ENCODE assay signal across 29 mouse cellular contexts in the genomic region with DNA sequence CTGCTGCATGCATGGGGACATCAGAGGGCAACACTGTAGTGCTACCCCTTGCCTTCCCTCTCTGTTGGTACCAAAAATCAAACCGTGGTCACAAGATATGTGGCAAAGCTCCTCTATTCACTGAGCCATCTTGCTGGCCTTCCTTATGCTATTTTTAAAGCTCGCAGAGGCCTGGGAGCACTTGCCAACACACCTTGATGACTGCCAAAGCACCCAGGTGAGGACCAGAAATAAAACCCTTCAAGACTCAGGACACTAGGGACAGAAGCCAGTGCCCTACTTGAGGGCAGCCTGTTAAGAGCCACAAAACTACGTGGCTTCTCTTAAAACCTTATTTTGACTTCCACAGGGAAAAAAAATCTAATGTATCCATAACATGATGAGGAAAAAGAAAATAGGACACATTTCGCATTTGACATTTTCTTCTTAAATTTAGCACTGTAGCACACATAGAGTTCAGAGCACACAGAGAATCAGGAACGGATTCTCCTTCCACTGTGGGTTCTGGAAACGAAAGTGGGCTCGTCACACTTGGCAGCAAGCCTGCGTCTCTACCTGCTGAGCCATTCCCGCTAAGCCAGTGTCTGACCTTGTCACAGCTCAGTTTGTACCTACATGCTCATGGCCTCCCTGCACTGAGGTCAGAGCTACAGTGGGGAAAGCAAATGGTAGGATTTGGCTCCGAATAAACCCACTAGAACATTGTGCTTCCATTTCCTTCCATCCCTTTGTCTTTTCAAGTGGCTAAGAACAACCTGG.
DNase-seq lines count a peak whose midpoint lies in the region; ATAC-seq and TF ChIP-seq lines count a peak whose summit lies in the region.
"Had no signal": no experiment of that assay in that cellular context is flagged by ENCODE, and none has a peak within 500 bp of the region (broad histone marks: within the 10 kb centered on the region; RNA-seq: fewer than 3 reads in every experiment).

No protein-coding gene starts in this region.

- peak; percentile 18 for DNase-seq in lung, postnatal 36 days
- DNase-seq in lung, postnatal 4 days = no peak
- peak; percentile 81 to 85 for DNase-seq in cerebellum, adult 18-20 months
- peak; percentile 79 to 84 for DNase-seq in cerebellum, postnatal 10 days
- no peak for DNase-seq in kidney, postnatal 14 days
- no peak for DNase-seq in hindbrain, postnatal 0 days (ENCODE audit: low spot score)
- DNase-seq in testis, postnatal 14 days (ENCODE audit: low spot score) = no peak
- DNase-seq: adrenal gland, adult 2 months; adrenal gland, postnatal 36 days; embryo, embryonic 11 days; heart, postnatal 10 days; kidney, adult 18-20 months; kidney, postnatal 4 days; layer of hippocampus, adult 9-11 months; thymus, postnatal 14 days had no signal

- H3K4me1 ChIP-seq in hindbrain, postnatal 0 days (ENCODE audit: insufficient read depth, low read length) = no peaks in the 10 kb centered on the region
- H3K4me1 ChIP-seq: embryonic facial prominence, embryonic 12.5 days; hindbrain, embryonic 10.5 days; hindbrain, embryonic 15.5 days; limb, embryonic 12.5 days; midbrain, embryonic 12.5 days; neural tube, embryonic 12.5 days; stomach, embryonic 15.5 days had no signal

- ATAC-seq in hindbrain, postnatal 0 days = no peak
- ATAC-seq: forebrain, embryonic 14.5 days had no signal

- H3K9me3 ChIP-seq in hindbrain, postnatal 0 days (ENCODE audit: low read length) = no peaks in the 10 kb centered on the region
- H3K9me3 ChIP-seq: embryonic facial prominence, embryonic 12.5 days; heart, embryonic 13.5 days; hindbrain, embryonic 10.5 days; hindbrain, embryonic 15.5 days; kidney, embryonic 15.5 days; limb, embryonic 12.5 days; lung, embryonic 15.5 days; megakaryocyte, embryonic 14.5 days; midbrain, embryonic 12.5 days; neural tube, embryonic 12.5 days; stomach, embryonic 15.5 days had no signal

- H3K4me3 ChIP-seq in hindbrain, postnatal 0 days (ENCODE audit: low read length) = no peak overlapping the region
- H3K4me3 ChIP-seq: embryonic facial prominence, embryonic 12.5 days; heart, embryonic 13.5 days; hindbrain, embryonic 10.5 days; hindbrain, embryonic 15.5 days; kidney, embryonic 15.5 days; limb, embryonic 12.5 days; lung, embryonic 15.5 days; megakaryocyte, embryonic 14.5 days; midbrain, embryonic 12.5 days; myocyte; neural tube, embryonic 12.5 days; stomach, embryonic 15.5 days had no signal

- H3K9ac ChIP-seq in hindbrain, postnatal 0 days (replicated peaks; ENCODE audit: low read length) = no peak overlapping the region
- H3K9ac ChIP-seq: embryonic facial prominence, embryonic 12.5 days; heart, embryonic 13.5 days; hindbrain, embryonic 15.5 days; kidney, embryonic 15.5 days; limb, embryonic 12.5 days; lung, embryonic 15.5 days; midbrain, embryonic 12.5 days; neural tube, embryonic 12.5 days; stomach, embryonic 15.5 days had no signal

- WGBS in hindbrain, postnatal 0 days = 76% methylated on average over 10 of the region's 10 CpGs

- no peaks in the 10 kb centered on the region for H3K27me3 ChIP-seq in hindbrain, postnatal 0 days (ENCODE audit: insufficient read depth, low read length)
- H3K27me3 ChIP-seq: embryonic facial prominence, embryonic 12.5 days; heart, embryonic 13.5 days; hindbrain, embryonic 15.5 days; kidney, embryonic 15.5 days; limb, embryonic 12.5 days; lung, embryonic 15.5 days; midbrain, embryonic 12.5 days; neural tube, embryonic 12.5 days; stomach, embryonic 15.5 days had no signal

- no peaks in the 10 kb centered on the region for H3K36me3 ChIP-seq in hindbrain, postnatal 0 days (ENCODE audit: insufficient read depth, low read length)
- H3K36me3 ChIP-seq: embryonic facial prominence, embryonic 12.5 days; heart, embryonic 13.5 days; hindbrain, embryonic 10.5 days; hindbrain, embryonic 15.5 days; kidney, embryonic 15.5 days; limb, embryonic 12.5 days; lung, embryonic 15.5 days; midbrain, embryonic 12.5 days; neural tube, embryonic 12.5 days; stomach, embryonic 15.5 days had no signal

- no peak overlapping the region for H3K4me2 ChIP-seq in hindbrain, postnatal 0 days (ENCODE audit: low read depth, low read length)
- H3K4me2 ChIP-seq: embryonic facial prominence, embryonic 12.5 days; heart, embryonic 13.5 days; hindbrain, embryonic 15.5 days; kidney, embryonic 15.5 days; limb, embryonic 12.5 days; liver, embryonic 11.5 days; lung, embryonic 15.5 days; midbrain, embryonic 12.5 days; neural tube, embryonic 12.5 days; stomach, embryonic 15.5 days had no signal

- TF ChIP-seq CTCF in hindbrain, postnatal 0 days (IDR thresholded peaks at IDR 0.05; ENCODE audit: low read depth) = no peak

- no peak overlapping the region for H3K27ac ChIP-seq in hindbrain, postnatal 0 days
- H3K27ac ChIP-seq: embryonic facial prominence, embryonic 12.5 days; heart, embryonic 13.5 days; hindbrain, embryonic 10.5 days; hindbrain, embryonic 15.5 days; kidney, embryonic 15.5 days; limb, embryonic 12.5 days; lung, embryonic 15.5 days; midbrain, embryonic 12.5 days; neural tube, embryonic 12.5 days; stomach, embryonic 15.5 days had no signal

Comparison
In these comparisons a context has a peak if more than half of its experiments do, and no peak if none do; other contexts are left out.
1. DNase-seq: peak in lung, postnatal 36 days (single experiment), cerebellum, adult 18-20 months (2 of 2) and cerebellum, postnatal 10 days (2 of 2); none in lung, postnatal 4 days (0 of 2), kidney, postnatal 14 days (single experiment), hindbrain, postnatal 0 days (single experiment) and testis, postnatal 14 days (single experiment).